Mouse (Mus musculus): ENCODE data around the gene Baz1b. TPM values are rescaled to one million over a fixed set of nuclear protein-coding genes. Genes with fewer than 3 reads are reported as not detected.
A peak's percentile ranks its signal among the peaks of the same experiment; 100 is the strongest.

Gene Baz1b
- total and polyA plus RNA-seq, 2 experiments from 2014 or later = 11.9 to 30.0 TPM

- DNase-seq (ENCODE audit: low spot score) (no peak), ATAC-seq (ENCODE audit: insufficient read depth, low read depth) (no peak)
- Histone ChIP-seq H3K9ac (replicated peaks; ENCODE audit: low read depth, low read length) (no peak overlapping the region), H3K4me3 (ENCODE audit: low read depth, low read length) (no peak overlapping the region), H3K4me2 (ENCODE audit: low read depth, low read length) (no peak overlapping the region), H3K27me3 (ENCODE audit: control insufficient read depth, insufficient read depth, low read length) (no peaks in the 10 kb centered on the region), H3K27ac (ENCODE audit: low read depth) (no peak overlapping the region), H3K36me3 (replicated peaks; ENCODE audit: control insufficient read depth, insufficient read depth, low read length) (peaks cover 90% of the 10 kb centered on the region), H3K4me1 (ENCODE audit: control insufficient read depth, insufficient read depth) (no peaks in the 10 kb centered on the region), H3K9me3 (replicated peaks; ENCODE audit: control insufficient read depth, low read length) (no peaks in the 10 kb centered on the region)
- no peak for TF ChIP-seq EP300 (IDR thresholded peaks at IDR 0.05; ENCODE audit: low read depth)
- no peak for TF ChIP-seq CTCF (IDR thresholded peaks at IDR 0.05; ENCODE audit: low read depth)
- 63% methylated on average over 4 of the region's 4 CpGs for WGBS
Measured at GRCm38 (mm10) chr5:135230186-135230585, 43.1 kb downstream of the Baz1b start.

GRCm38 (mm10) chr5:135233166-135233920, 46.3 kb downstream of the Baz1b start:
- WGBS = 80% methylated on average over 8 of the region's 8 CpGs
- Histone ChIP-seq H3K27ac (ENCODE audit: low read depth) (no peak overlapping the region), H3K36me3 (replicated peaks; ENCODE audit: control insufficient read depth, insufficient read depth, low read length) (peaks cover 94% of the 10 kb centered on the region), H3K4me3 (ENCODE audit: low read depth, low read length) (no peak overlapping the region), H3K9ac (replicated peaks; ENCODE audit: low read depth, low read length) (no peak overlapping the region), H3K9me3 (replicated peaks; ENCODE audit: control insufficient read depth, low read length) (no peaks in the 10 kb centered on the region), H3K27me3 (ENCODE audit: control insufficient read depth, insufficient read depth, low read length) (no peaks in the 10 kb centered on the region), H3K4me2 (ENCODE audit: low read depth, low read length) (no peak overlapping the region), H3K4me1 (ENCODE audit: control insufficient read depth, insufficient read depth) (no peaks in the 10 kb centered on the region)
- TF ChIP-seq CTCF (IDR thresholded peaks at IDR 0.05; ENCODE audit: low read depth) = no peak
- TF ChIP-seq EP300 (IDR thresholded peaks at IDR 0.05; ENCODE audit: low read depth) = no peak
- no peak for DNase-seq (ENCODE audit: low spot score)
- ATAC-seq (ENCODE audit: insufficient read depth, low read depth) = no peak

GRCm38 (mm10) chr5:135236571-135236970, 49.5 kb downstream of the Baz1b start:
- H3K36me3 ChIP-seq (replicated peaks; ENCODE audit: control insufficient read depth, insufficient read depth, low read length) = peaks cover 98% of the 10 kb centered on the region
- H3K4me2 ChIP-seq (ENCODE audit: low read depth, low read length) = no peak overlapping the region
- no peak overlapping the region for H3K9ac ChIP-seq (replicated peaks; ENCODE audit: low read depth, low read length)
- TF ChIP-seq EP300 (IDR thresholded peaks at IDR 0.05; ENCODE audit: low read depth) = no peak
- peak; percentile 80 for TF ChIP-seq CTCF (IDR thresholded peaks at IDR 0.05; ENCODE audit: low read depth)
- H3K27ac ChIP-seq (ENCODE audit: low read depth) = no peak overlapping the region
- DNase-seq (ENCODE audit: low spot score) (peak; percentile 58), ATAC-seq (ENCODE audit: insufficient read depth, low read depth) (no peak)
- peaks cover 9% of the 10 kb centered on the region for H3K4me1 ChIP-seq (ENCODE audit: control insufficient read depth, insufficient read depth)
- H3K27me3 ChIP-seq (ENCODE audit: control insufficient read depth, insufficient read depth, low read length) = no peaks in the 10 kb centered on the region
- no peaks in the 10 kb centered on the region for H3K9me3 ChIP-seq (replicated peaks; ENCODE audit: control insufficient read depth, low read length)
- WGBS = 40% methylated on average over 2 of the region's 2 CpGs
- H3K4me3 ChIP-seq (ENCODE audit: low read depth, low read length) = no peak overlapping the region

- no peak for ATAC-seq (ENCODE audit: insufficient read depth, low read depth)
- TF ChIP-seq CTCF (IDR thresholded peaks at IDR 0.05; ENCODE audit: low read depth) (peak; percentile 53), EP300 (IDR thresholded peaks at IDR 0.05; ENCODE audit: low read depth) (no peak)
- Histone ChIP-seq H3K9ac (replicated peaks; ENCODE audit: low read depth, low read length) (no peak overlapping the region), H3K27me3 (ENCODE audit: control insufficient read depth, insufficient read depth, low read length) (no peaks in the 10 kb centered on the region), H3K9me3 (replicated peaks; ENCODE audit: control insufficient read depth, low read length) (no peaks in the 10 kb centered on the region), H3K4me3 (ENCODE audit: low read depth, low read length) (no peak overlapping the region), H3K27ac (ENCODE audit: low read depth) (no peak overlapping the region), H3K36me3 (replicated peaks; ENCODE audit: control insufficient read depth, insufficient read depth, low read length) (peaks cover 98% of the 10 kb centered on the region), H3K4me2 (ENCODE audit: low read depth, low read length) (no peak overlapping the region), H3K4me1 (ENCODE audit: control insufficient read depth, insufficient read depth) (peaks cover 17% of the 10 kb centered on the region)
- peak; percentile 26 for DNase-seq (ENCODE audit: low spot score)
- whole genome bisulfite sequencing = 73% methylated on average over 2 of the region's 2 CpGs
Measured at GRCm38 (mm10) chr5:135238832-135239231, 51.8 kb downstream of the Baz1b start.

GRCm38 (mm10) chr5:135241474-135241873, 54.4 kb downstream of the Baz1b start:
- 0 out of 2 replicates have a peak, but pooled peaks have one; percentile 34 for ATAC-seq (ENCODE audit: insufficient read depth, low read depth)
- Histone ChIP-seq H3K27ac (ENCODE audit: low read depth) (peak overlapping the region; percentile 75), H3K4me2 (ENCODE audit: low read depth, low read length) (no peak overlapping the region), H3K4me1 (ENCODE audit: control insufficient read depth, insufficient read depth) (peaks cover 17% of the 10 kb centered on the region), H3K9ac (replicated peaks; ENCODE audit: low read depth, low read length) (no peak overlapping the region), H3K27me3 (ENCODE audit: control insufficient read depth, insufficient read depth, low read length) (no peaks in the 10 kb centered on the region), H3K36me3 (replicated peaks; ENCODE audit: control insufficient read depth, insufficient read depth, low read length) (peaks cover 100% of the 10 kb centered on the region), H3K4me3 (ENCODE audit: low read depth, low read length) (no peak overlapping the region), H3K9me3 (replicated peaks; ENCODE audit: control insufficient read depth, low read length) (no peaks in the 10 kb centered on the region)
- 24% methylated on average over 1 of the region's 1 CpGs for WGBS
- DNase-seq (ENCODE audit: low spot score) = peak; percentile 61
- no peak for TF ChIP-seq EP300 (IDR thresholded peaks at IDR 0.05; ENCODE audit: low read depth)
- no peak for TF ChIP-seq CTCF (IDR thresholded peaks at IDR 0.05; ENCODE audit: low read depth)
